Mouse (Mus musculus) CH12.LX (cell line): ENCODE measurements at regions not wholly inside any gene's neighbourhood (a gene's known extent, or its start where the extent isn't known, plus 50 kb on each side); places are given as distances from the start of the nearest gene placed in this dataset.

Source experiments
- DNase-seq: peaks from one replicate; pipeline ENCODE4 v3.0.0-alpha.2; 2013; ENCODE audit errors: extremely low read depth
- H3K27ac ChIP-seq: 2 replicates; pipeline ENCODE4 v1.5.1; 2012; ENCODE audit warnings: low read depth, mild to moderate bottlenecking, control low read depth, moderate library complexity; ENCODE audit not compliant: insufficient read depth
- H3K27me3 ChIP-seq: replicated peaks from 2 replicates; pipeline ENCODE3; 2012; ENCODE audit warnings: inconsistent platforms
- H3K36me3 ChIP-seq, 2 experiments: replicated peaks in 1 of 2; 2 replicates each; pipeline versions ENCODE3 to v1.6.1; 2012; ENCODE audit warnings: inconsistent platforms in 1 of 2, low read length in 1 of 2, mild to moderate bottlenecking in 1 of 2, mixed read lengths in 1 of 2, moderate library complexity in 1 of 2; ENCODE audit not compliant: control insufficient read depth in 1 of 2, insufficient read depth in 1 of 2
- H3K4me1 ChIP-seq, 2 experiments: 2 replicates each; pipeline ENCODE4 v1.6.1; 2012; ENCODE audit warnings: inconsistent platforms in 1 of 2, moderate library complexity in 1 of 2; ENCODE audit not compliant: insufficient read depth in 2 of 2, control insufficient read depth in 1 of 2
- H3K4me2 ChIP-seq: 2 replicates; pipeline ENCODE4 v1.6.1; 2012; ENCODE audit warnings: low read depth, mild to moderate bottlenecking, control low read depth; ENCODE audit not compliant: poor library complexity, insufficient read depth, severe bottlenecking
- H3K4me3 ChIP-seq, 3 experiments: fragments of 150-350 bp in 1 of 3; sonication (generic) in 1 of 3; replicated peaks in 1 of 3; 2 replicates each; pipeline versions ENCODE3 to v1.5.1; 2011 to 2012; ENCODE audit warnings: low read depth in 2 of 3, low read length in 2 of 3, mild to moderate bottlenecking in 2 of 3, moderate library complexity in 2 of 3, control low read depth in 1 of 3, improper control_type of control experiment in 1 of 3, inconsistent platforms in 1 of 3, mixed read lengths in 1 of 3; ENCODE audit not compliant: poor library complexity in 1 of 3
- H3K79me2 ChIP-seq: replicated peaks from 2 replicates; pipeline ENCODE4 v1.6.1; 2012; ENCODE audit warnings: mild to moderate bottlenecking, moderate library complexity; ENCODE audit not compliant: control insufficient read depth, poor library complexity, insufficient read depth, severe bottlenecking; ENCODE audit errors: extremely low read depth
- H3K9ac ChIP-seq: 2 replicates; pipeline ENCODE4 v1.6.1; 2012; ENCODE audit warnings: low read depth, mild to moderate bottlenecking, control low read depth, moderate library complexity; ENCODE audit not compliant: insufficient read depth
- H3K9me3 ChIP-seq: replicated peaks from 2 replicates; pipeline ENCODE3; 2012; ENCODE audit warnings: low read length, inconsistent platforms, mixed read lengths
- BHLHE40 ChIP-seq: IDR thresholded peaks from 2 replicates; pipeline ENCODE4 v1.6.1; 2011; ENCODE audit warnings: mild to moderate bottlenecking, low read depth, low read length, improper control_type of control experiment
- CHD1 ChIP-seq: IDR thresholded peaks from 2 replicates; pipeline ENCODE4 v1.6.1; 2012; ENCODE audit warnings: low read depth, low read length, improper control_type of control experiment, inconsistent platforms
- ELF1 ChIP-seq: IDR thresholded peaks from 2 replicates; pipeline ENCODE4 v1.6.1; 2014; ENCODE audit warnings: low read depth, mild to moderate bottlenecking, inconsistent platforms, low read length, improper control_type of control experiment
- GABPA ChIP-seq: IDR thresholded peaks from 2 replicates; pipeline ENCODE4 v1.6.1; 2012; ENCODE audit warnings: low read depth, low read length, improper control_type of control experiment, inconsistent platforms; ENCODE audit not compliant: insufficient replicate concordance
- HCFC1 ChIP-seq: IDR thresholded peaks from 2 replicates; pipeline ENCODE4 v1.6.1; 2012; ENCODE audit warnings: low read depth, mild to moderate bottlenecking, inconsistent platforms, low read length, improper control_type of control experiment
- IRF4 ChIP-seq: IDR thresholded peaks from 2 replicates; pipeline ENCODE4 v1.6.1; 2014; ENCODE audit warnings: low read depth, mild to moderate bottlenecking, inconsistent platforms, low read length, improper control_type of control experiment
- KAT2A ChIP-seq: IDR thresholded peaks from 2 replicates; pipeline ENCODE4 v1.6.1; 2012; ENCODE audit warnings: low read length, improper control_type of control experiment, inconsistent platforms; ENCODE audit not compliant: insufficient replicate concordance
- MAZ ChIP-seq: IDR thresholded peaks from 2 replicates; pipeline ENCODE4 v1.6.1; 2012; ENCODE audit warnings: low read depth, mild to moderate bottlenecking, inconsistent platforms, low read length, improper control_type of control experiment, moderate library complexity
- MXI1 ChIP-seq: IDR thresholded peaks from 2 replicates; pipeline ENCODE4 v1.6.1; 2011; ENCODE audit warnings: mild to moderate bottlenecking, low read depth, low read length, improper control_type of control experiment
- NRF1 ChIP-seq: IDR thresholded peaks from 2 replicates; pipeline ENCODE4 v1.6.1; 2014; ENCODE audit warnings: low read depth, mild to moderate bottlenecking, inconsistent platforms, low read length, improper control_type of control experiment, moderate library complexity
- POLR2A ChIP-seq: IDR thresholded peaks from 2 replicates; pipeline ENCODE4 v1.6.1; 2011; ENCODE audit warnings: low read depth, mild to moderate bottlenecking, improper control_type of control experiment, low read length
- RAD21 ChIP-seq: IDR thresholded peaks from 2 replicates; pipeline ENCODE4 v1.6.1; 2011; ENCODE audit warnings: low read depth, mild to moderate bottlenecking, low read length, improper control_type of control experiment, moderate library complexity
- RCOR1 ChIP-seq: conservative IDR thresholded peaks from 2 replicates; pipeline ENCODE4 v1.6.1; 2012; ENCODE audit warnings: low read depth, mild to moderate bottlenecking, inconsistent platforms, low read length, improper control_type of control experiment
- TBP ChIP-seq: conservative IDR thresholded peaks from 2 replicates; pipeline ENCODE4 v1.6.1; 2011; ENCODE audit warnings: low read depth, low read length, improper control_type of control experiment
- UBTF ChIP-seq: IDR thresholded peaks from 2 replicates; pipeline ENCODE4 v1.6.1; 2012; ENCODE audit warnings: low read depth, mild to moderate bottlenecking, inconsistent platforms, low read length, improper control_type of control experiment, moderate library complexity
- USF1 ChIP-seq: IDR thresholded peaks from 2 replicates; pipeline ENCODE4 v1.6.1; 2014; ENCODE audit warnings: low read depth, mild to moderate bottlenecking, inconsistent platforms, low read length, improper control_type of control experiment
- USF2 ChIP-seq: conservative IDR thresholded peaks from 2 replicates; pipeline ENCODE4 v1.6.1; 2011; ENCODE audit warnings: low read depth, low read length, improper control_type of control experiment
- ZC3H11A ChIP-seq: IDR thresholded peaks from 2 replicates; pipeline ENCODE4 v1.6.1; 2012; ENCODE audit warnings: low read depth, mild to moderate bottlenecking, inconsistent platforms, low read length, improper control_type of control experiment
- ZKSCAN1 ChIP-seq: IDR thresholded peaks from 2 replicates; pipeline ENCODE4 v1.6.1; 2012; ENCODE audit warnings: low read depth, inconsistent platforms, low read length, improper control_type of control experiment, borderline replicate concordance
- ZNF384 ChIP-seq: IDR thresholded peaks from 2 replicates; pipeline ENCODE4 v1.6.1; 2012; ENCODE audit warnings: low read depth, low read length, improper control_type of control experiment, inconsistent platforms
- dilution Hi-C: fragments of 300-500 bp; cut with MboI; formaldehyde crosslinking; loops from 2 replicates; pipeline ENCODE4 v1.14.3; 2020; ENCODE audit warnings: low sequenced_read_pairs; ENCODE audit not compliant: extremely low pct_unique_long_range_greater_than_20kb, extremely low pct_ligation_motif_present
- in situ Hi-C: fragments of 300-500 bp; cut with MboI; formaldehyde crosslinking; loops from 3 replicates; pipeline ENCODE4 v1.14.3; 2019; ENCODE audit warnings: low sequenced_read_pairs, low pct_ligation_motif_present, low pct_unique_long_range_greater_than_20kb, mixed read lengths

- no peak for DNase-seq
- in situ Hi-C loops = no loop called here
- H3K9ac ChIP-seq = no peak overlapping the region
These were observed 601.1 kb upstream of the Nox3 start for GRCm38 (mm10) chr17:4297156-4297535.

GRCm38 (mm10) chr17:4301142-4301853 is 605.2 kb upstream of the Nox3 start:
- TF ChIP-seq POLR2A (no peak), NRF1 (no peak), TBP (no peak), BHLHE40 (no peak), RCOR1 (no peak), MXI1 (no peak), GABPA (no peak), CHD1 (no peak), UBTF (no peak), USF2 (no peak), MAZ (no peak), IRF4 (no peak)
- in situ Hi-C loops = no loop called here
- no peaks in the 10 kb centered on the region for H3K79me2 ChIP-seq

More at GRCm38 (mm10) chr17:4297156-4297535, 601.1 kb upstream of the Nox3 start:
- no peaks in the 10 kb centered on the region for H3K4me1 ChIP-seq
- TF ChIP-seq HCFC1 = no peak
- H3K27me3 ChIP-seq = no peaks in the 10 kb centered on the region
- no peaks in the 10 kb centered on the region for H3K79me2 ChIP-seq
- no peaks in the 10 kb centered on the region for H3K36me3 ChIP-seq
- no peak overlapping the region for H3K4me2 ChIP-seq
- H3K27ac ChIP-seq = no peak overlapping the region
- no peaks in the 10 kb centered on the region for H3K9me3 ChIP-seq
- H3K4me3 ChIP-seq = no peak overlapping the region
- dilution Hi-C loops = no loop called here

GRCm38 (mm10) chr17:4311785-4312379 is 615.8 kb upstream of the Nox3 start:
- in situ Hi-C loops (no loop called here), dilution Hi-C loops (no loop called here)
- no peaks in the 10 kb centered on the region for H3K79me2 ChIP-seq
- H3K4me2 ChIP-seq = no peak overlapping the region
- H3K27ac ChIP-seq = no peak overlapping the region
- no peak overlapping the region for H3K9ac ChIP-seq
- no peak for DNase-seq
- no peaks in the 10 kb centered on the region for H3K27me3 ChIP-seq
- no peaks in the 10 kb centered on the region for H3K9me3 ChIP-seq
- H3K4me1 ChIP-seq = no peaks in the 10 kb centered on the region
- no peak overlapping the region for H3K4me3 ChIP-seq
- TF ChIP-seq HCFC1 = no peak
- no peak for TF ChIP-seq RAD21
- TF ChIP-seq ZC3H11A = no peak
- TF ChIP-seq RCOR1 = no peak
- no peak for TF ChIP-seq USF2
- no peak for TF ChIP-seq GABPA
- no peak for TF ChIP-seq ZKSCAN1
- TF ChIP-seq USF1 = no peak
- TF ChIP-seq ELF1 = no peak
- TF ChIP-seq MXI1 = no peak
- no peak for TF ChIP-seq KAT2A
- TF ChIP-seq ZNF384 = no peak
- TF ChIP-seq, all 38 proteins: peak for 0
- H3K36me3 ChIP-seq = no peaks in the 10 kb centered on the region

More at GRCm38 (mm10) chr17:4301142-4301853, 605.2 kb upstream of the Nox3 start:
- DNase-seq = no peak
- Histone ChIP-seq H3K4me3 (no peak overlapping the region), H3K27me3 (no peaks in the 10 kb centered on the region), H3K36me3 (no peaks in the 10 kb centered on the region), H3K9me3 (no peaks in the 10 kb centered on the region), H3K27ac (no peak overlapping the region), H3K4me1 (no peaks in the 10 kb centered on the region), H3K4me2 (no peak overlapping the region), H3K9ac (no peak overlapping the region)
- dilution Hi-C loops = no loop called here
